Mouse (Mus musculus) forebrain, embryonic 12.5 days (tissue): Measurements from ENCODE around the gene Cd44. TPM values are rescaled to one million over a fixed set of nuclear protein-coding genes. Genes with fewer than 3 reads are reported as not detected.

ENCODE experiments used
- ATAC-seq: fragments of 200-750 bp; cut with Nextera tagmentation; 2 replicates; pipeline ENCODE4 v1.8.0; 2017; ENCODE audit warnings: moderate TSS enrichment; ENCODE audit not compliant: low FRiP score
- H3K27ac ChIP-seq: fragments of 300-500 bp; sonication (generic); 2 replicates; pipeline ENCODE4 v1.5.1; 2016; ENCODE audit warnings: mild to moderate bottlenecking
- H3K27me3 ChIP-seq: fragments of 300-500 bp; sonication (generic); 2 replicates; pipeline ENCODE4 v1.6.1; 2016; ENCODE audit warnings: mild to moderate bottlenecking
- H3K36me3 ChIP-seq: fragments of 300-500 bp; sonication (generic); replicated peaks from 2 replicates; pipeline ENCODE4 v1.6.1; 2016; ENCODE audit warnings: mild to moderate bottlenecking
- H3K4me1 ChIP-seq: fragments of 300-500 bp; sonication (generic); 2 replicates; pipeline ENCODE4 v1.6.1; 2016
- H3K4me2 ChIP-seq: fragments of 300-500 bp; sonication (generic); 2 replicates; pipeline ENCODE4 v1.6.1; 2016; ENCODE audit warnings: mild to moderate bottlenecking, moderate library complexity
- H3K4me3 ChIP-seq: fragments of 300-500 bp; sonication (generic); replicated peaks from 2 replicates; pipeline ENCODE4 v1.5.1; 2016; ENCODE audit warnings: mild to moderate bottlenecking
- H3K9ac ChIP-seq: fragments of 300-500 bp; sonication (generic); 2 replicates; pipeline ENCODE4 v1.6.1; 2016; ENCODE audit warnings: mild to moderate bottlenecking
- H3K9me3 ChIP-seq: fragments of 300-500 bp; sonication (generic); 2 replicates; pipeline ENCODE4 v1.6.1; 2016
- WGBS: fragments of 180-500 bp; shearing (Covaris S2); methylation state at CpG from one replicate; pipeline ENCODE4 v1.1.7; 2016; 5-methylcytosine and 5-hydroxymethylcytosine counted together
- polyA plus RNA-seq: library from polyadenylated mRNA; unstranded; fragments of >200 nt; fragmentation: Nextera tagmentation; extraction: Ambion mirVana; gene quantifications from 2 replicates; pipeline ENCODE4 v1.2.1, GENCODE M21; 2016

The Cd44 gene
- polyA plus RNA-seq, 1 experiment from 2014 or later = 1.9 TPM

DNA sequence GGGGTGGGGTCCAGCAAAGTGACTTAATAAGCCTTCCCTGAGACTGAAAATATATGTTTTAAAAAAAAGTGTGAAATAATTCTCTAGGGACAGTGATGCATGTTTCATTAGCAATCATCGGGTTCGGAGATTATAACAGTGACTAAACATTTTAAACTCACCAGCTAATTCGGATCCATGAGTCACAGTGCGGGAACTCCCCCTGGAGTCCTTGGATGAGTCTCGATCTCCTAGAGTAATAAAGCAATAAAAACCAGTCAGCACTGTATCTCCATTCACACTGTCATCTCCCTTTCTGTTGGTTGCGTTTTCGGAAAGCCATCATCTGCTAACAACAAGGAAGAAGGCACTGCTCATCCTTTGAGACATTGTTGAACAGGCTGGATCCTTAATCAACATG lies 73.1 kb downstream of the Cd44 start:
- Histone ChIP-seq H3K4me1 (no peaks in the 10 kb centered on the region), H3K9ac (no peak overlapping the region), H3K36me3 (no peaks in the 10 kb centered on the region), H3K27me3 (no peaks in the 10 kb centered on the region), H3K4me3 (no peak overlapping the region), H3K27ac (no peak overlapping the region), H3K4me2 (no peak overlapping the region), H3K9me3 (no peaks in the 10 kb centered on the region)
- no peak for ATAC-seq
- 94% methylated on average over 7 of the region's 7 CpGs for WGBS

DNA sequence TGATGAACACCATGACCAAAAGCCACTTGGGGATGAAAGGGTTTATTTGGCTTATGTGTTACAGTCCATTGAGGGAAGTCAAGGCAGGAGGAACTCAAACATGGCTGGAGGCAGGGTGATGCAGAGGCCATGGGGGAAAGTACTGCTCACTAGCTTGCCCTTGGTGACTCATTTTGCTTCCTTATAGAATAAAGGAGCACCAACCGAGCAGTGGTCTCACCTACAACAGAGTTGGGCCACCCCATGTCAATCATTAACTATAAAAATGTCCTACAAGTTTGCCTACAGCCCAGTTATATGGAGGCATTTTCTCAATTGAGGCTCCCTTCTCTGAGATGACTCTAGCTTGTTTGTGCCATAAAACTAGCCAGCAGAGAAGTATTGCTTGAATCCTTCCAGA lies 73.6 kb downstream of the Cd44 start:
- H3K9ac ChIP-seq = no peak overlapping the region
- H3K9me3 ChIP-seq = no peaks in the 10 kb centered on the region
- no peaks in the 10 kb centered on the region for H3K36me3 ChIP-seq
- no peak for ATAC-seq
- WGBS = 69% methylated on average over 1 of the region's 1 CpGs
- no peaks in the 10 kb centered on the region for H3K4me1 ChIP-seq
- H3K4me2 ChIP-seq = no peak overlapping the region
- no peak overlapping the region for H3K4me3 ChIP-seq
- no peaks in the 10 kb centered on the region for H3K27me3 ChIP-seq
- H3K27ac ChIP-seq = no peak overlapping the region

DNA sequence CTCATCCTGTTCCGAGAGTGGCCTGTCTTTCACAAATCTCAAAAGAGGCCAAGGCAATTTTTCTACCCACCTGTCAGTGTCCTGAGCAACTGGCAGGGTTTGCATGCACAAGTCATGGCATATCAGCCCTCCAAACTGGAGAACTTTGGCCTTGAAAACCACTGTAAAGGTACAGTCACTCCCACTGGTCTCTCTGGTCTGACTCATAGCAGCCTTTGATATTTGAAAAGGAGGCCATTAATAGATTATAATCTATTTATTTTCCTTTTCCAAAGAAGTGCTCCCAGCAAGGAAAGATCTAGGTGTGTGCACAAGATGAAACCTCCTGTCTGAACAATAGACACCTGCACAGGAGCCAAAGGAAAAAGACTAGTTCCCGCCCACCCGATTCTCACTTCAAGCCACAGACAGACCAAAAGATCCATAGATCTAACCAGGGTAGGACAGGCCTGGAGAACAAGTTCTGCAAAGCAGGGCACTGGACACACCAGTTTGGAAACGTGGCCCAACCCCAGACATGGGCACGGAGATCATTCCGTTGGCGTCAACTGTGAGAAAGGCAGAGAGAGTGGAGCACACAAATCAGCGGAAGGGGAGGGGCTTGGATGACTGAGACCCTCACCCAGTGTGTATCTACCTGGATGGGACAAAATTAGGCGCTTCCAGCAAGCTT lies 75.4 kb downstream of the Cd44 start:
- WGBS = 94% methylated on average over 9 of the region's 9 CpGs
- Histone ChIP-seq H3K4me1 (no peaks in the 10 kb centered on the region), H3K36me3 (no peaks in the 10 kb centered on the region), H3K4me3 (no peak overlapping the region), H3K4me2 (no peak overlapping the region), H3K27me3 (no peaks in the 10 kb centered on the region), H3K9ac (no peak overlapping the region), H3K27ac (no peak overlapping the region), H3K9me3 (no peaks in the 10 kb centered on the region)
- ATAC-seq = no peak

DNA sequence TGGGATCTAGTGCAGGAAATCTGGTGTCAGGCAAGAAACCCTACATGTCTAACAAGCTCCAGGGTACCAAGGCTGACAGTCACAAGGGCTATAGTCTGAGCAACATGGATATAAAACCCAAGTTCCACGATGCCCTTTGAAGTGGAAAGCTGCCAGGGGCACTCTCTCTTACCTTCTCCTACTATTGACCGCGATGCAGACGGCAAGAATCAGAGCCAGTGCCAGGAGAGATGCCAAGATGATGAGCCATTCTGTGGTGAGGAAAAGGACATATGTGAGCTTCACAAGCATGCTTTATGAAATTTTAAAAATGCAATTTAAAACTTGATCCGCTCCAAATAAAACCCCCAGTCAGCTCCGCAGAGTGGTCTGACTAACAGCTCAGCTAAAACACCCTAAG lies 79.4 kb downstream of the Cd44 start:
- 92% methylated on average over 6 of the region's 6 CpGs for WGBS
- no peak overlapping the region for H3K4me3 ChIP-seq
- no peak overlapping the region for H3K4me2 ChIP-seq
- H3K4me1 ChIP-seq = peaks cover 6% of the 10 kb centered on the region
- no peaks in the 10 kb centered on the region for H3K9me3 ChIP-seq
- H3K27me3 ChIP-seq = no peaks in the 10 kb centered on the region
- ATAC-seq = no peak
- no peak overlapping the region for H3K9ac ChIP-seq
- no peak overlapping the region for H3K27ac ChIP-seq
- H3K36me3 ChIP-seq = no peaks in the 10 kb centered on the region

DNA sequence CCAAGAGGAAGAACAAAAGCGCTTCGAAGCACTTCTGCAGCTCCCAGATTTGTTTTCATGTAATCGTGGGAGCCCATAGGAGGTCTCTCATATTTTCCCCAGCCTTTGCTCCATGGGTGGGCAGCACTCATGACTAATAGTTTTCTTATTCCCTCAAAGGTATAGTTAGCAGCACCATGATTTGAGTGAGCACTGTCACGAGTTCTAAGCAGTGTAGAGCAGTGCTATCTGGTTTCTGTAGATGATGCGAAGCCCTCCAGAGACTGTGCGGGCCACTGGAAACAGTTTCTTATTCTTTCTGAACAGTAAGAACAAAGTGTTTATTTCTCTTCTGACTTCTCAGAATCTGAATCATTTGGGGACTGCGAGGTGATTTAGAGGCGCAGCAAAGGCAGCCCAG lies 80.7 kb downstream of the Cd44 start:
- 87% methylated on average over 8 of the region's 8 CpGs for WGBS
- ATAC-seq = no peak

DNA sequence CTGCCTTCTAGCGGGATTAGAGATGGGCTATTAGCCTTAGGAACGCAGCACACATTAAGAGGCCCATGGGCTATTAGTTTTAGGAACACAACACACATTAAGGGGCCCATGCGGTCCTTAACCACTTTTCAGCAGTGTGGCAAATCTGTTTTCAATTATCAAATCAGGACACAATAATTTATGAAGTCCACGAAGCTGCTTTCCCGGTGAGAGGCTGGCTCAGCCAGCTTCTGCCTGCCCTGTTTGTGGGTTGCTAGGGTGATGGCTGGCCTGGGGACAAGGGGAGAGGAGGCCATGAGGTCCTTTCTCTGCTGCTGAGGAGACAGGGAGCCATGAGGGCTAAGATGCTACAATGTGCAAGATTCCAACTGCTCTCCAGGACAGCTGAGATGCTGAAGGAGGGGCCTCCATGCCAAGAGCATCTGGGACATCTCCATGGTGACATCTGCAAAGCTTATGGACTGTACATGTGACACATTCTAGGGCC lies 81.2 kb downstream of the Cd44 start:
- H3K36me3 ChIP-seq = no peaks in the 10 kb centered on the region
- no peak overlapping the region for H3K4me2 ChIP-seq
- no peak overlapping the region for H3K9ac ChIP-seq
- no peak overlapping the region for H3K27ac ChIP-seq
- H3K9me3 ChIP-seq = no peaks in the 10 kb centered on the region
- WGBS = 76% methylated on average over 5 of the region's 5 CpGs
- no peaks in the 10 kb centered on the region for H3K27me3 ChIP-seq
- ATAC-seq = no peak
- H3K4me1 ChIP-seq = peaks cover 6% of the 10 kb centered on the region
- H3K4me3 ChIP-seq = no peak overlapping the region

More for the DNA sequence above, 80.7 kb downstream of the Cd44 start:
- H3K9me3 ChIP-seq = no peaks in the 10 kb centered on the region
- no peaks in the 10 kb centered on the region for H3K36me3 ChIP-seq
- H3K4me2 ChIP-seq = no peak overlapping the region
- no peak overlapping the region for H3K4me3 ChIP-seq
- peaks cover 6% of the 10 kb centered on the region for H3K4me1 ChIP-seq
- H3K27ac ChIP-seq = no peak overlapping the region
- no peak overlapping the region for H3K9ac ChIP-seq
- no peaks in the 10 kb centered on the region for H3K27me3 ChIP-seq

DNA sequence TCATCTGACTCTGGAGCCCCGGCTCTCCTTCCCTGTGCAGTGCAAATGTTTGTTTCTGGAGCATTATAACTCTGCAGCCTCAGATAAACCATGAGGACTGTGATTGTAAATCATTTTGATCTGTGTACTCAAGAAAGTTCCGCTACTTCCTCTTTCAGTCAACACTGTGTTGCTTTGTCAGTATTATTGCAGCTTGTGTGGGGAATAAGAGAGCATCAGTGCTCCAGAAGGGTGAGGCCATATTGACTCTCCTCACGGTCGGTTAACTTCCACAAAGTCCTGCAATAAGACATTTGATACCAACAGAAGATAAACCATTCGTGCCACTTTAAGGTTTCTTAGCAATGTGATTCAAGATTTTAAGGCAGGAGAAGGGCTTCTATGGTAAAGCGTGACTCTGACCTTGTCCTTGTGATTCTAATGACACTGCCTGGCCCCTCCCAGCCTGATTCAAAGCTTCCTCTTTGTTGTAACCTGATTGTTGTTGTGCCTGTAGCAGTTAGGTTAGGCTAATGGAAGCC lies 86.1 kb downstream of the Cd44 start:
- Histone ChIP-seq H3K4me1 (peaks cover 3% of the 10 kb centered on the region), H3K4me3 (no peak overlapping the region), H3K9ac (no peak overlapping the region), H3K27ac (no peak overlapping the region), H3K36me3 (no peaks in the 10 kb centered on the region), H3K9me3 (no peaks in the 10 kb centered on the region), H3K27me3 (no peaks in the 10 kb centered on the region), H3K4me2 (no peak overlapping the region)
- no peak for ATAC-seq
- 79% methylated on average over 6 of the region's 6 CpGs for WGBS

DNA sequence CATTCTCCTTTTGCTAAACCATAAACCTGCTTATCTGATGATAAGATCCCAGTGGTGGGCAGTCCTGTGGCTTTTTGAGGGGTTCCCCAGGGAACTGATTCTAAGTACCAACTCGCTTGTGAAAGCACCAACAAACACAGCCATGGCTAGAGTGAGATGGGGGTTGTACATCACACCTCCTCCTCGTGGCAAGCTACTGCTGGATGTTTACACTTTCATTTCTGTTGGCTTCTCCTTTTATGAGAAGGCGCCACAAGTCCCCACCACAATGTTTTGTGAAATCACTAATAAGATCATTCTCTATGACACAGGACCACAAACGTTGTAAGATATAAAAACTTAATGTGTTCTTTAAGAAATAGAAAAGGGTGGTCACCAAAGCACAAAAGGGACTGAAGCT lies 88.7 kb downstream of the Cd44 start:
- Histone ChIP-seq H3K9ac (no peak overlapping the region), H3K4me3 (no peak overlapping the region), H3K27me3 (no peaks in the 10 kb centered on the region), H3K4me1 (no peaks in the 10 kb centered on the region), H3K4me2 (no peak overlapping the region), H3K9me3 (no peaks in the 10 kb centered on the region), H3K27ac (no peak overlapping the region), H3K36me3 (no peaks in the 10 kb centered on the region)
- no peak for ATAC-seq
- 74% methylated on average over 4 of the region's 4 CpGs for WGBS

DNA sequence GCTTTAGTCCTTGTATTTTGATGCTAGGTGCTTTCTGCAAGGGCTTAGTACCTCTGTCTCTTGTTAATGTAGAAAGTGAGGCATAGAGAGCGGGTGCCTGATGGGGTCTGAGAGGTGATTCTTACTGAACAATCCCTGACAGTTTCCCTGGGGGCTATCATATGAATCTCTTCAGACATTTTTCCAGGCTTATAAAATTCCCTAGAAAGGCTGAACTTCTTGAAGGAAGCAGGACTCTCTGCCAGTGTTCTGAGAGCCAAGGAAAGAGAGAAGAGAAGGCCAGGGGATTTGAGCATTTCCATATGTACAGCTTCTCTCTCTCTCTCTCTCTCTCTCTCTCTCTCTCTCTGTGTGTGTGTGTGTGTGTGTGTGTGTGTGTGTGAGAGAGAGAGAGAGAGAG lies 92.0 kb downstream of the Cd44 start:
- no peaks in the 10 kb centered on the region for H3K36me3 ChIP-seq
- H3K27ac ChIP-seq = no peak overlapping the region
- 96% methylated on average over 1 of the region's 1 CpGs for whole genome bisulfite sequencing
- no peak overlapping the region for H3K4me2 ChIP-seq
- H3K27me3 ChIP-seq = no peaks in the 10 kb centered on the region
- ATAC-seq = no peak
- no peak overlapping the region for H3K9ac ChIP-seq
- no peaks in the 10 kb centered on the region for H3K9me3 ChIP-seq
- H3K4me3 ChIP-seq = no peak overlapping the region
- H3K4me1 ChIP-seq = no peaks in the 10 kb centered on the region

DNA sequence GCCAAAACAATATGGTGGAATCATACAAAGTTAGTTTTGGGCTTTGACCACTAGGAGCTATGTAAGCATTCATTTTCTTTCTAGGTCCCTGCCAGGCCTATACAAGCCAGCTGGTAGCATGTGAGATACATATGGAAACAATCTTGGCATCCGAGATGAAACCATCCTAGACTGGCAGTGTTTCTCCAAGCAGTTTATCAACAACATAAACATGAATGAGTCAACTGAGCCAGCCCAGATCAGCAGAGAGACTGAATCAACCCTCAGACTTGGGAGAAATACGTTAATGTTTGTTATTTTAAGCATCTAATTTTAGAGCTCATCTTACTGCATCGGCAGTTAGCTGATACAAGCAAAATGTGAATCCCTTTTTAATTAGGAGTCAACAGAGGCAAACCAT lies 93.8 kb downstream of the Cd44 start:
- no peak for ATAC-seq

DNA sequence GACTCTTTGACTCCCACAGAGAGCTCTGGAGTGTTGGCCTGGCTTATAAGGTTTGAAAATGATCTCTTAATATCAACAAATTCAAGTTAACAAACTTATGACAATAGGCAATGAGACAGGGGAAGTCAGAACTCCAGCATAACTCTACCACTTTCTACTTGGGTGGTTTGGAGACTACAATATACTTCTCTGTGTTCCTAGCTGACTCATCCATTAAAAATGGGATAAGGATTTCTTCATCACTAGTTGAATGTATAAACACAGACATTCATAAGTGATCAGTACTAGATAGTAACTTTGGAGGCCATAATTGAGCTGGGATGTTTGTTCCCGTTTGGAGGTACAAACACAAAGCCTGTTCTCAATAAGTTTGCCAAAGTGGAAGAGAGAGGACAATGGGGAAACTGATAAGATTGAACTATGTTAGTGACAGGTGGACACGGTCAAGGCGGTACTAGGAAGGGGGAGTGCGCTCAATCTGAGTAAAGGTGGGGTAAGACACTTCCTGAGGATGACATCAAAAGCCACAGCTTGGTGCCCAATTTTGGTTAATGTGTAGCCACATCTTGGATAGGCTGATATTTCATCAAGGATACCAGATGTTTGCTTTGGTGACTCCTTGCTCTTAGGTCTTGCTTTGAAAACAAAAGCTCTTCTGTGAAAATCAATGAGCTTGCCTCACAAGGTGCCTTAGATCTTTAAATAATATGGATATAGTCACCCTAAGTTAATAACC lies 95.5 kb downstream of the Cd44 start:
- ATAC-seq = no peak

More for the DNA sequence above, 93.8 kb downstream of the Cd44 start:
- H3K4me2 ChIP-seq = no peak overlapping the region
- no peaks in the 10 kb centered on the region for H3K27me3 ChIP-seq
- no peaks in the 10 kb centered on the region for H3K9me3 ChIP-seq
- H3K27ac ChIP-seq = no peak overlapping the region
- H3K4me3 ChIP-seq = no peak overlapping the region
- H3K36me3 ChIP-seq = no peaks in the 10 kb centered on the region
- no peaks in the 10 kb centered on the region for H3K4me1 ChIP-seq
- no peak overlapping the region for H3K9ac ChIP-seq
- 83% methylated on average over 3 of the region's 3 CpGs for WGBS

DNA sequence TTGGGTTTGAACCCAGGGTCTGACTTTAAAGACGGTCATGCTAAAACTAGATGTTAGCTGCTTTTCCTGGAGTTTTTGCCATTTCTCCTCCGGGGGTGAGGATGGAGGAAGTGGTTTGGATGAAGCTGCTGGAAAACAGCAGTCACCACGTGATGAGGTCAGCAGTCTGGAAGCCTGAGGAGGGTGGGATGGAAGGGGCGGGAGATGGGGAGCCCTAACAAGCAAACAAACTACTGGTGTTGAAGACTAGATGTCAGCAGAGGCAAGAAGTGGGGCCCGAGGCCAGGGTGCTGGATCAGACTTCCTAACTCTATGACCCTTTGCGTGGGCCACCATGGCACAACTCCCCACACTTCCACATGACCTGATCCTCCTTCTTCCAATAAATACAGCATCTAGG lies 96.2 kb downstream of the Cd44 start:
- Histone ChIP-seq H3K9ac (no peak overlapping the region), H3K9me3 (no peaks in the 10 kb centered on the region), H3K4me1 (no peaks in the 10 kb centered on the region), H3K36me3 (no peaks in the 10 kb centered on the region), H3K4me3 (no peak overlapping the region), H3K27me3 (no peaks in the 10 kb centered on the region), H3K4me2 (no peak overlapping the region), H3K27ac (no peak overlapping the region)
- WGBS = 87% methylated on average over 6 of the region's 6 CpGs
- no peak for ATAC-seq

More for the DNA sequence above, 95.5 kb downstream of the Cd44 start:
- 89% methylated on average over 4 of the region's 4 CpGs for WGBS
- no peaks in the 10 kb centered on the region for H3K4me1 ChIP-seq
- no peaks in the 10 kb centered on the region for H3K36me3 ChIP-seq
- H3K4me2 ChIP-seq = no peak overlapping the region
- no peaks in the 10 kb centered on the region for H3K9me3 ChIP-seq
- H3K4me3 ChIP-seq = no peak overlapping the region
- H3K27me3 ChIP-seq = no peaks in the 10 kb centered on the region
- H3K9ac ChIP-seq = no peak overlapping the region
- H3K27ac ChIP-seq = no peak overlapping the region

DNA sequence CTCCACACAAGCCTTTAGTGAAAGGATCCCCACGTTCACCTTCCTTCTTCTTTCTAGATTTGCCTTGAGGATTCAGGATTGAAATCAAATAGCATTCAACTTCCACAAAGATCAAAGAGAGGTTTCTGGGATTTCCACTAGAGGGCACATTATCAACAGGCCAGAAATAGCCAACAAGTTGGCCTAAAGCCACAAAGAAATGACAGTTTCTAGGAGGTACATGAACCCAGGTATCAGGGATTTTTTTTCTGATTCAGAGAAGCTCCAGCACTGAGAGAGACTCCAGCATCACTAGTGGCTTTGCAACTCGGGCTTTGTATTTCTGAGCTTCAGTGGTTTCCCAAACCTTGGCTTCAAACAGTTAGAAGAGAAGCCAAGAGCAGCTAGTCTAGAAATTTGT lies 97.4 kb downstream of the Cd44 start:
- ATAC-seq = no peak
- WGBS = 45% methylated on average over 2 of the region's 2 CpGs
- Histone ChIP-seq H3K4me3 (no peak overlapping the region), H3K4me1 (no peaks in the 10 kb centered on the region), H3K27ac (no peak overlapping the region), H3K36me3 (no peaks in the 10 kb centered on the region), H3K4me2 (no peak overlapping the region), H3K9ac (no peak overlapping the region), H3K27me3 (no peaks in the 10 kb centered on the region), H3K9me3 (no peaks in the 10 kb centered on the region)
